Mouse (Mus musculus) fat pad, adult 2 months (tissue): Measurements from ENCODE around the gene Arl6ip5.

ENCODE experiments used
- DNase-seq: peaks from one replicate; pipeline ENCODE4 v3.0.0-alpha.2; 2011; ENCODE audit warnings: low read depth, low spot score; ENCODE audit errors: extremely low read depth

Arl6ip5 gene

GRCm38 (mm10) chr6:97269596-97269995 is 59.1 kb downstream of the Arl6ip5 start:
- DNase-seq: no peak

GRCm38 (mm10) chr6:97272349-97272748 is 61.9 kb downstream of the Arl6ip5 start:
- DNase-seq: no peak

- DNase-seq: no peak
Observed at GRCm38 (mm10) chr6:97273058-97273710, 62.7 kb downstream of the Arl6ip5 start.

- no peak for DNase-seq
Observed at GRCm38 (mm10) chr6:97273777-97274176, 63.3 kb downstream of the Arl6ip5 start.

- DNase-seq: no peak
Observed at GRCm38 (mm10) chr6:97275760-97276159, 65.3 kb downstream of the Arl6ip5 start.

- DNase-seq: no peak
Observed at GRCm38 (mm10) chr6:97276366-97276765, 65.9 kb downstream of the Arl6ip5 start.

- DNase-seq: no peak
Observed at GRCm38 (mm10) chr6:97276890-97277497, 66.5 kb downstream of the Arl6ip5 start.

GRCm38 (mm10) chr6:97278014-97278787 is 67.7 kb downstream of the Arl6ip5 start:
- no peak for DNase-seq

- DNase-seq: no peak
Observed at GRCm38 (mm10) chr6:97278878-97279277, 68.4 kb downstream of the Arl6ip5 start.
